23 mouse cellular contexts compared by ENCODE assay signal in the genomic region with DNA sequence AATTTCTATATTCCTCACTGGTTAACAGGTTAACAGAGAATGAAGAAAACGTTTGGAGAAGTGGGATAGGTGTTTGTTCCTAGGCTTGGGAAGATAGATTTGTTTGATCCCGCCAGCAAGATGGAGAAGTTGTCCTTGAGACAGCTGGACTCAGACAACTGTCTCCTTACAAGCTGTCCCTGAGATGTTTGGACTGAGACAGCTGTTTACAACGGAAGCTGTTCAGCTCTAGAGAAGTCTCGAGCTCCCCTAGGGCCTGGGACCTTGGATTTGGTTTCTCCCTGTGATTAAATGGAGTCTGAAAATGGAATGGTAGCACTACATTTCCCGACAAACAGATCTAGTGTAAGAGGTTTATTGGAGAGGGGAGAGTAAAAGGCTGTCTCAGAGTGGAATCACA.
DNase-seq lines count a peak whose midpoint lies in the region; ATAC-seq and TF ChIP-seq lines count a peak whose summit lies in the region.
"Had no signal": no experiment of that assay in that cellular context is flagged by ENCODE, and none has a peak within 500 bp of the region (broad histone marks: within the 10 kb centered on the region; RNA-seq: fewer than 3 reads in every experiment).

No protein-coding gene starts in this region.

- no peak overlapping the region for H3K27ac ChIP-seq in lung, embryonic 15.5 days
- H3K27ac ChIP-seq in midbrain, embryonic 11.5 days (ENCODE audit: low read depth, low read length): no peak overlapping the region
- no peak overlapping the region for H3K27ac ChIP-seq in midbrain, postnatal 0 days (ENCODE audit: low read depth, low read length)
- H3K27ac ChIP-seq: embryonic facial prominence, embryonic 13.5 days; forebrain, embryonic 12.5 days; forebrain, embryonic 15.5 days; heart, adult 2 months; hindbrain, embryonic 14.5 days had no signal

- H3K4me3 ChIP-seq in lung, embryonic 15.5 days: no peak overlapping the region
- H3K4me3 ChIP-seq in midbrain, embryonic 11.5 days (ENCODE audit: low read depth, low read length): no peak overlapping the region
- H3K4me3 ChIP-seq in midbrain, postnatal 0 days (ENCODE audit: low read depth, low read length): no peak overlapping the region
- H3K4me3 ChIP-seq: embryonic facial prominence, embryonic 10.5 days; embryonic facial prominence, embryonic 13.5 days; erythroblast, embryonic 14.5 days; forebrain, embryonic 12.5 days; forebrain, embryonic 15.5 days; heart, adult 2 months had no signal

- WGBS in lung, embryonic 15.5 days: 21% methylated on average over 5 of the region's 5 CpGs
- WGBS in midbrain, embryonic 11.5 days: 76% methylated on average over 5 of the region's 5 CpGs
- WGBS in midbrain, postnatal 0 days: 73% methylated on average over 5 of the region's 5 CpGs

- H3K27me3 ChIP-seq in lung, embryonic 15.5 days: no peaks in the 10 kb centered on the region
- H3K27me3 ChIP-seq in midbrain, embryonic 11.5 days (ENCODE audit: control insufficient read depth, insufficient read depth, low read length): no peaks in the 10 kb centered on the region
- no peaks in the 10 kb centered on the region for H3K27me3 ChIP-seq in midbrain, postnatal 0 days (ENCODE audit: insufficient read depth, low read length)
- H3K27me3 ChIP-seq: embryonic facial prominence, embryonic 13.5 days; forebrain, embryonic 15.5 days had no signal

- peak; percentile 45; the same call in 1 of the 2 replicates for ATAC-seq in lung, embryonic 15.5 days (ENCODE audit: borderline replicate concordance, extremely low read depth, low FRiP score, low TSS enrichment)
- ATAC-seq in midbrain, embryonic 11.5 days (ENCODE audit: low FRiP score): no peak
- ATAC-seq in midbrain, postnatal 0 days (ENCODE audit: low FRiP score): no peak
- ATAC-seq: activated CD4-positive, CD25-positive, alpha-beta regulatory T cell, adult 4 months; forebrain, embryonic 15.5 days had no signal

- no peaks in the 10 kb centered on the region for H3K36me3 ChIP-seq in lung, embryonic 15.5 days
- no peaks in the 10 kb centered on the region for H3K36me3 ChIP-seq in midbrain, embryonic 11.5 days (ENCODE audit: control insufficient read depth, insufficient read depth, low read length)
- H3K36me3 ChIP-seq in midbrain, postnatal 0 days (ENCODE audit: insufficient read depth, low read length): no peaks in the 10 kb centered on the region
- H3K36me3 ChIP-seq: embryonic facial prominence, embryonic 10.5 days; embryonic facial prominence, embryonic 13.5 days; forebrain, embryonic 12.5 days; forebrain, embryonic 15.5 days had no signal

- peaks cover 10% of the 10 kb centered on the region for H3K4me1 ChIP-seq in lung, embryonic 15.5 days
- peaks cover 4% of the 10 kb centered on the region for H3K4me1 ChIP-seq in midbrain, embryonic 11.5 days (ENCODE audit: control insufficient read depth, insufficient read depth, low read length)
- no peaks in the 10 kb centered on the region for H3K4me1 ChIP-seq in midbrain, postnatal 0 days (ENCODE audit: insufficient read depth, low read length)
- H3K4me1 ChIP-seq: forebrain, embryonic 15.5 days had no signal

- TF ChIP-seq CTCF in midbrain, postnatal 0 days (IDR thresholded peaks at IDR 0.05): no peak

- DNase-seq in heart, adult 18-20 months: peak; percentile 14 to 29
- no peak for DNase-seq in heart, postnatal 4 days
- DNase-seq in lung, adult 18-20 months: no peak
- peak; percentile 23 for DNase-seq in midbrain, embryonic 11.5 days (ENCODE audit: low spot score, missing footprints)
- no peak for DNase-seq in midbrain, postnatal 0 days (ENCODE audit: low spot score)
- DNase-seq in lung, postnatal 36 days: peak; percentile 32
- DNase-seq in kidney, postnatal 36 days: no peak
- DNase-seq: adrenal gland, adult 8-10 months; adrenal gland, postnatal 25 days; cerebellum, adult 11-12 months; cerebellum, adult 8-10 months; cerebellum, postnatal 36 days; embryo, embryonic 11 days had no signal

- no peak overlapping the region for H3K4me2 ChIP-seq in lung, embryonic 15.5 days
- no peak overlapping the region for H3K4me2 ChIP-seq in midbrain, embryonic 11.5 days
- H3K4me2 ChIP-seq in midbrain, postnatal 0 days (ENCODE audit: low read depth, low read length, poor library complexity, severe bottlenecking): no peak overlapping the region
- H3K4me2 ChIP-seq: embryonic facial prominence, embryonic 13.5 days; forebrain, embryonic 12.5 days; forebrain, embryonic 15.5 days; heart, embryonic 11.5 days; hindbrain, embryonic 14.5 days had no signal

- H3K9ac ChIP-seq in lung, embryonic 15.5 days: no peak overlapping the region
- H3K9ac ChIP-seq in midbrain, embryonic 11.5 days (ENCODE audit: low read length): no peak overlapping the region
- no peak overlapping the region for H3K9ac ChIP-seq in midbrain, postnatal 0 days (replicated peaks; ENCODE audit: low read length, poor library complexity, severe bottlenecking)
- H3K9ac ChIP-seq: embryonic facial prominence, embryonic 13.5 days; forebrain, embryonic 12.5 days; forebrain, embryonic 15.5 days; hindbrain, embryonic 14.5 days had no signal

- H3K9me3 ChIP-seq in lung, embryonic 15.5 days: no peaks in the 10 kb centered on the region
- H3K9me3 ChIP-seq in midbrain, embryonic 11.5 days (ENCODE audit: control insufficient read depth, low read length): no peaks in the 10 kb centered on the region
- H3K9me3 ChIP-seq in midbrain, postnatal 0 days (ENCODE audit: low read length): no peaks in the 10 kb centered on the region
- H3K9me3 ChIP-seq: embryonic facial prominence, embryonic 10.5 days; embryonic facial prominence, embryonic 13.5 days; forebrain, embryonic 12.5 days; forebrain, embryonic 15.5 days had no signal

Comparison
In these comparisons a context has a peak if more than half of its experiments do, and no peak if none do; other contexts are left out.
1. DNase-seq: peak in heart, adult 18-20 months (2 of 2), midbrain, embryonic 11.5 days (single experiment) and lung, postnatal 36 days (single experiment); none in heart, postnatal 4 days (single experiment), lung, adult 18-20 months (0 of 2), midbrain, postnatal 0 days (single experiment) and kidney, postnatal 36 days (0 of 2).